Mouse (Mus musculus) thymus, adult 2 months (tissue): ENCODE measurements at regions not wholly inside any gene's neighbourhood (a gene's known extent, or its start where the extent isn't known, plus 50 kb on each side); places are given as distances from the start of the nearest gene placed in this dataset.

Source experiments
- DNase-seq: peaks from one replicate; pipeline ENCODE4 v3.0.0; 2021
- H3K27ac ChIP-seq: fragments of 200-500 bp; 2 replicates; pipeline ENCODE4 v1.5.1; 2012; ENCODE audit warnings: low read length, control low read depth; ENCODE audit not compliant: control insufficient read depth, insufficient read depth
- H3K27me3 ChIP-seq: fragments of 200-500 bp; 2 replicates; pipeline ENCODE4 v1.6.1; 2012; ENCODE audit warnings: mild to moderate bottlenecking, low read length, moderate library complexity, mixed read lengths; ENCODE audit not compliant: control insufficient read depth, insufficient read depth
- H3K36me3 ChIP-seq: fragments of 200-500 bp; 2 replicates; pipeline ENCODE4 v1.6.1; 2012; ENCODE audit warnings: mild to moderate bottlenecking, low read length, moderate library complexity; ENCODE audit not compliant: control insufficient read depth, insufficient read depth
- H3K4me1 ChIP-seq: fragments of 200-500 bp; replicated peaks from 2 replicates; pipeline ENCODE4 v1.6.1; 2012; ENCODE audit warnings: low read length; ENCODE audit not compliant: control insufficient read depth, insufficient read depth
- H3K4me3 ChIP-seq: fragments of 200-500 bp; 2 replicates; pipeline ENCODE4 v1.5.1; 2012; ENCODE audit warnings: mild to moderate bottlenecking, low read length, control low read depth, moderate library complexity; ENCODE audit not compliant: control insufficient read depth, insufficient read depth
- CTCF ChIP-seq: fragments of 200-500 bp; IDR thresholded peaks from 2 replicates; pipeline ENCODE4 v1.5.1; 2012; ENCODE audit warnings: mild to moderate bottlenecking, control low read depth, low read length, moderate library complexity, borderline replicate concordance; ENCODE audit not compliant: control insufficient read depth, poor library complexity, insufficient read depth; ENCODE audit errors: extremely low read depth
- POLR2A ChIP-seq: fragments of 200-500 bp; IDR thresholded peaks from 2 replicates; pipeline ENCODE4 v1.6.1; 2012; ENCODE audit warnings: mild to moderate bottlenecking, low read length, control low read depth, moderate library complexity; ENCODE audit not compliant: control insufficient read depth, poor library complexity, insufficient read depth; ENCODE audit errors: extremely low read depth
- WGBS: fragments of 180-500 bp; shearing (Covaris S2); methylation state at CpG from one replicate; pipeline ENCODE4 v1.1.7; 2018; 5-methylcytosine and 5-hydroxymethylcytosine counted together

GRCm38 (mm10) chr16:49615342-49616020 is 83.6 kb upstream of the Ift57 start:
- DNase-seq: no peak
- Histone ChIP-seq H3K4me1 (no peaks in the 10 kb centered on the region), H3K27ac (no peak overlapping the region), H3K27me3 (no peaks in the 10 kb centered on the region), H3K4me3 (no peak overlapping the region), H3K36me3 (no peaks in the 10 kb centered on the region)
- TF ChIP-seq CTCF: no peak
- no peak for TF ChIP-seq POLR2A
- 92% methylated on average over 20 of the region's 20 CpGs for WGBS

DNA sequence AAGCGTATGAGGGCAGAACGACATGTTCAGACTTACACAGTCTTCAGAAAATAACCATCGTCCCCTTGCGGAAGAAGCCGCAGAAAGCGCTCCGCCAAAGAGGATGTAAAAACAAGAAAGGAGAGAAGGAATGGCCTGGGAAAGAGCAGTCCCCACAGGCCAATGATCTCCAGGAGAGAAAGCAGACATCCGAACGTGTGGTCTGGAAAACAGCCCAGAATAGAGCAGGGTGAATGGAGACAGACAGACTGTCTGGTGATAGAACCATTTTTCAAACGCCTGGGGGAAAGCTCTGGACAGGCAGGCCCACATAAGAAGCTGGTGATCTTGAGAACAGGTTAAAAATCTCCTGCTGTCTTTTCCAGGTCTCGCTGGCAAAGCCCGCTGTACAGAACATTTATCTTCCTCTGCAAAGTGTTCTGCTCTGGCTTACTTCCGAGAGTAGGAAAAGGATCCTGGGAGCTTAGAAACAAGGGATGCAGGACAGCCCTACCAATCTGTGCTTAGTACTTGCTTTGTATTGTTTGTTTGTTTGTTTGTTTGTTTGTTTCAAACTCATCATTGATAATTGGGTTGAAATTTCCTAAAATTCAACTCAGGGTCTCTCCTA is 82.7 kb upstream of the Ift57 start:
- TF ChIP-seq POLR2A (no peak), CTCF (no peak)
- no peak overlapping the region for H3K4me3 ChIP-seq

DNA sequence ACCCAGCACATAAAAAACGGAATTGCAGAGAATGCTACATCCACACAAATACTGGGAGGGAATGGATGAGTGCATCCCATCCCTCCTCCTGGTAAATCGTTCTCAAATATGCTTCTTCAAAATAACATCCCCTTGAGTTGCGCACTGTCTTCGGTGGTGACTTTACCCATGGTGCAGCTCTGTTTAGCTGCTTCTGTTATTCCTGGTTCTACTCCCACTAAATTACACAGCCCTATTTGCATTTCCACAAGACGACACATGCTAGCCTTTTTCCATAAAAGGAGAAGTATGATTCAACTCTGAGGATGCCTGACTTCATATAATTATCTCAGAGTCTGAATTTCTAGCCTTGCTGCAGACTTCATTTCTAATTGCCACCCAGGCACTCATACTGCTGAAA is 65.5 kb upstream of the Ift57 start:
- no peaks in the 10 kb centered on the region for H3K27me3 ChIP-seq
- no peaks in the 10 kb centered on the region for H3K36me3 ChIP-seq
- no peak overlapping the region for H3K27ac ChIP-seq
- WGBS: 91% methylated on average over 5 of the region's 5 CpGs
- no peak overlapping the region for H3K4me3 ChIP-seq
- TF ChIP-seq POLR2A: no peak
- TF ChIP-seq CTCF: no peak
- no peak for DNase-seq
- no peaks in the 10 kb centered on the region for H3K4me1 ChIP-seq

More for the DNA sequence above, 82.7 kb upstream of the Ift57 start:
- no peaks in the 10 kb centered on the region for H3K4me1 ChIP-seq
- no peak for DNase-seq
- no peaks in the 10 kb centered on the region for H3K36me3 ChIP-seq
- no peak overlapping the region for H3K27ac ChIP-seq
- no peaks in the 10 kb centered on the region for H3K27me3 ChIP-seq
- WGBS: 90% methylated on average over 13 of the region's 13 CpGs

GRCm38 (mm10) chr16:49635506-49635905 is 63.5 kb upstream of the Ift57 start:
- Histone ChIP-seq H3K36me3 (no peaks in the 10 kb centered on the region), H3K27me3 (no peaks in the 10 kb centered on the region), H3K4me3 (no peak overlapping the region), H3K27ac (no peak overlapping the region), H3K4me1 (no peaks in the 10 kb centered on the region)
- TF ChIP-seq CTCF: no peak
- no peak for TF ChIP-seq POLR2A
- DNase-seq: no peak
- 97% methylated on average over 8 of the region's 8 CpGs for WGBS

DNA sequence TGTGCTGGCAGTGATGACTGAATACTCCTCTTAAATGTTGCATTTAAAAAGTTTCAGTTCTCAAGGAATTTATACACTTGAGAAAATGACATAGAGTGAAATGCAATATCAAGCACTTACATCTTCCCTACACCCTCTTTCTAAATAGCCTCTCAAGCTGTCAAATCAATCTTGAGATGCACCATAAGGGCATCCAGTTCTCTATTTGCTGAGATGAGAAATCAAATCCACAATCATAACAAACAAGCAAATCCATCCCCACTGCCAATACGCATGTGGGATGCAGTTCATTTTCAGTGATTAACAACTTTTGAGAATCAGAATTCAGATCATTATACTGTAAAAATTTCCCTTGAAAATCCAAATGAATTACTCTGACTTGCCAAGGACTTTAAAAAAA is 62.6 kb upstream of the Ift57 start:
- DNase-seq: no peak
- H3K27ac ChIP-seq: no peak overlapping the region
- 100% methylated on average over 1 of the region's 1 CpGs for WGBS
- no peaks in the 10 kb centered on the region for H3K4me1 ChIP-seq
- no peaks in the 10 kb centered on the region for H3K27me3 ChIP-seq
- no peak for TF ChIP-seq POLR2A
- TF ChIP-seq CTCF: no peak
- no peak overlapping the region for H3K4me3 ChIP-seq
- H3K36me3 ChIP-seq: no peaks in the 10 kb centered on the region

DNA sequence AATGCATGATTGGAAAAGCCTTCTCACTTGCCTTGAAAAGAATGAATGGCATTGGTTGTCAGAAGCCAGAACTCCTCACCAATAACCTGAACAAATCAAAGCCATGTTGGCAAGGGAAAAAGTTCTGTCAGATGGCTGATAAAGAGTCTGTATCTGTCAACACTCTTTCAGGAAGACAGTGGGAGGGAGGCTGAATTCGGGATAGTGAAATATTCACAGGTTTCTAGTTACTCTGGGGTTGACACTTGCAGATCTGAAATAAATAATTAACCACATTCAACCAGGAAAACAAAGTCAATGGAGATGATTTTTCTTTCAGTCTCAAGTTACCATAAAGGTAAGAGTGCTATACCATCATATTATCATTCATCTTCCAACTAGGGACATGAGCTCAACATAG is 56.3 kb upstream of the Ift57 start:
- no peak overlapping the region for H3K27ac ChIP-seq
- WGBS: 96% methylated on average over 1 of the region's 1 CpGs
- TF ChIP-seq POLR2A: no peak

More for the DNA sequence above, 56.3 kb upstream of the Ift57 start:
- Histone ChIP-seq H3K4me1 (no peaks in the 10 kb centered on the region), H3K27me3 (no peaks in the 10 kb centered on the region), H3K4me3 (no peak overlapping the region), H3K36me3 (no peaks in the 10 kb centered on the region)
- DNase-seq: no peak
